Mouse (Mus musculus): ENCODE results near the gene Spata22. TPM values are rescaled to one million over a fixed set of nuclear protein-coding genes. Genes with fewer than 3 reads are reported as not detected.

Spata22 gene
- polyA plus RNA-seq, 1 experiment from 2014 or later = 0.27 TPM

GRCm38 (mm10) chr11:73326485-73326886 is 3.1 kb upstream of the Spata22 start:
- no peaks in the 10 kb centered on the region for H3K27me3 ChIP-seq (replicated peaks)
- H3K9me3 ChIP-seq = no peaks in the 10 kb centered on the region
- peaks cover 4% of the 10 kb centered on the region; the same call in 1 of the 2 replicates for H3K4me1 ChIP-seq
- H3K27ac ChIP-seq = peak overlapping the region; percentile 55
- H3K36me3 ChIP-seq = no peaks in the 10 kb centered on the region
- 22% methylated on average over 12 of the region's 12 CpGs for WGBS
- 0 out of 2 replicates have a peak overlapping the region, but pooled peaks have one; percentile 10 for H3K4me3 ChIP-seq (replicated peaks)
- peak overlapping the region; percentile 38 for H3K4me2 ChIP-seq
- H3K9ac ChIP-seq = no peak overlapping the region
- peak; percentile 67; the same call in 1 of the 2 replicates for ATAC-seq (ENCODE audit: insufficient read depth, low FRiP score, low read depth)

- Histone ChIP-seq H3K27me3 (replicated peaks) (no peaks in the 10 kb centered on the region), H3K4me3 (replicated peaks) (no peak overlapping the region), H3K4me2 (no peak overlapping the region), H3K4me1 (peaks cover 4% of the 10 kb centered on the region; the same call in 1 of the 2 replicates), H3K36me3 (no peaks in the 10 kb centered on the region), H3K9me3 (no peaks in the 10 kb centered on the region), H3K27ac (peak overlapping the region; percentile 5; the same call in 1 of the 2 replicates), H3K9ac (no peak overlapping the region)
- WGBS = 43% methylated on average over 4 of the region's 4 CpGs
- peak; percentile 67 for ATAC-seq (ENCODE audit: insufficient read depth, low FRiP score, low read depth)
Measured at GRCm38 (mm10) chr11:73327361-73327760, 2.2 kb upstream of the Spata22 start.

- no peaks in the 10 kb centered on the region for H3K9me3 ChIP-seq
- H3K36me3 ChIP-seq = no peaks in the 10 kb centered on the region
- WGBS = 72% methylated on average over 2 of the region's 2 CpGs
- H3K4me2 ChIP-seq = no peak overlapping the region
- no peak overlapping the region for H3K9ac ChIP-seq
- H3K27me3 ChIP-seq (replicated peaks) = no peaks in the 10 kb centered on the region
- no peak for ATAC-seq (ENCODE audit: insufficient read depth, low FRiP score, low read depth)
- H3K27ac ChIP-seq = no peak overlapping the region
- H3K4me3 ChIP-seq (replicated peaks) = no peak overlapping the region
- no peaks in the 10 kb centered on the region for H3K4me1 ChIP-seq
Measured at GRCm38 (mm10) chr11:73333357-73333756, 3.8 kb downstream of the Spata22 start.

- no peak for ATAC-seq (ENCODE audit: insufficient read depth, low FRiP score, low read depth)
- no peaks in the 10 kb centered on the region for H3K9me3 ChIP-seq
- no peak overlapping the region for H3K9ac ChIP-seq
- H3K27ac ChIP-seq = no peak overlapping the region
- WGBS = 72% methylated on average over 4 of the region's 4 CpGs
- no peaks in the 10 kb centered on the region for H3K36me3 ChIP-seq
- H3K4me2 ChIP-seq = no peak overlapping the region
- H3K4me3 ChIP-seq (replicated peaks) = no peak overlapping the region
- H3K4me1 ChIP-seq = no peaks in the 10 kb centered on the region
- H3K27me3 ChIP-seq (replicated peaks) = no peaks in the 10 kb centered on the region
Measured at GRCm38 (mm10) chr11:73336919-73337318, 7.4 kb downstream of the Spata22 start.

GRCm38 (mm10) chr11:73350483-73350882 is 20.9 kb downstream of the Spata22 start, which contains the start of gene Olfr20:
Olfr20 (plus strand) TSS chr11:73350783.
- no peaks in the 10 kb centered on the region for H3K9me3 ChIP-seq
- H3K4me1 ChIP-seq = no peaks in the 10 kb centered on the region
- 41% methylated on average over 3 of the region's 3 CpGs for WGBS
- no peak within 1 kb of the TSS for H3K9ac ChIP-seq
- H3K4me2 ChIP-seq = no peak within 1 kb of the TSS
- ATAC-seq (ENCODE audit: insufficient read depth, low FRiP score, low read depth) = no peak
- no peaks in the 10 kb centered on the region for H3K36me3 ChIP-seq
- H3K4me3 ChIP-seq (replicated peaks) = no peak within 1 kb of the TSS
- H3K27ac ChIP-seq = no peak within 1 kb of the TSS
- no peaks in the 10 kb centered on the region for H3K27me3 ChIP-seq (replicated peaks)

- no peak within 1 kb of the TSS for H3K4me2 ChIP-seq
- no peaks in the 10 kb centered on the region for H3K36me3 ChIP-seq
- WGBS = 77% methylated on average over 2 of the region's 2 CpGs
- H3K4me3 ChIP-seq (replicated peaks) = no peak within 1 kb of the TSS
- no peaks in the 10 kb centered on the region for H3K27me3 ChIP-seq (replicated peaks)
- no peaks in the 10 kb centered on the region for H3K9me3 ChIP-seq
- no peak within 1 kb of the TSS for H3K9ac ChIP-seq
- no peak within 1 kb of the TSS for H3K27ac ChIP-seq
- no peak for ATAC-seq (ENCODE audit: insufficient read depth, low FRiP score, low read depth)
- no peaks in the 10 kb centered on the region for H3K4me1 ChIP-seq
Measured at GRCm38 (mm10) chr11:73370946-73371345, 41.4 kb downstream of the Spata22 start, which contains the start of gene Olfr376. Olfr376 (plus strand) TSS chr11:73371246.

GRCm38 (mm10) chr11:73395374-73395773 is 65.8 kb downstream of the Spata22 start:
- Histone ChIP-seq H3K36me3 (no peaks in the 10 kb centered on the region), H3K27ac (no peak overlapping the region), H3K4me1 (no peaks in the 10 kb centered on the region), H3K4me2 (no peak overlapping the region), H3K4me3 (replicated peaks) (no peak overlapping the region), H3K9ac (no peak overlapping the region), H3K9me3 (no peaks in the 10 kb centered on the region), H3K27me3 (replicated peaks) (no peaks in the 10 kb centered on the region)
- ATAC-seq (ENCODE audit: insufficient read depth, low FRiP score, low read depth) = no peak
- WGBS = 65% methylated on average over 4 of the region's 4 CpGs

Other genes with a start within 250 kb of the Spata22 start
- 0.33 and 0.57 TPM in 2 replicates for gene Itgae, start 239.2 kb upstream of the Spata22 start, polyA plus RNA-seq (2015; fragmentation: Nextera tagmentation; extraction: Ambion mirVana)
- gene Haspin, start 191.4 kb upstream of the Spata22 start, polyA plus RNA-seq (2015; fragmentation: Nextera tagmentation; extraction: Ambion mirVana) = 14.4 and 14.6 TPM in 2 replicates
- 0.14 and 0.30 TPM in 2 replicates for gene P2rx5, start 169.3 kb upstream of the Spata22 start, polyA plus RNA-seq (2015; fragmentation: Nextera tagmentation; extraction: Ambion mirVana)
- 111 and 117 TPM in 2 replicates for gene Emc6, start 152.7 kb upstream of the Spata22 start, polyA plus RNA-seq (2015; fragmentation: Nextera tagmentation; extraction: Ambion mirVana)
- 208 and 211 TPM in 2 replicates for gene Tax1bp3, start 152.7 kb upstream of the Spata22 start, polyA plus RNA-seq (2015; fragmentation: Nextera tagmentation; extraction: Ambion mirVana)
- 17.0 and 18.2 TPM in 2 replicates for gene Ctns, start 130.7 kb upstream of the Spata22 start, polyA plus RNA-seq (2015; fragmentation: Nextera tagmentation; extraction: Ambion mirVana)
- 2.8 and 3.6 TPM in 2 replicates for gene Shpk, start 130.3 kb upstream of the Spata22 start, polyA plus RNA-seq (2015; fragmentation: Nextera tagmentation; extraction: Ambion mirVana)
- 0.08 TPM in 1 of 2 replicates, not detected in the other for gene Trpv1, start 95.4 kb upstream of the Spata22 start, polyA plus RNA-seq (2015; fragmentation: Nextera tagmentation; extraction: Ambion mirVana)
- gene Trpv3, start 62.4 kb upstream of the Spata22 start, polyA plus RNA-seq (2015; fragmentation: Nextera tagmentation; extraction: Ambion mirVana) = 0.12 and 0.22 TPM in 2 replicates
- 2.7 and 3.2 TPM in 2 replicates for gene Aspa, start 145 bp upstream of the Spata22 start, polyA plus RNA-seq (2015; fragmentation: Nextera tagmentation; extraction: Ambion mirVana)
- not detected in 2 replicates for gene Gm49340, start within 50 bp of the Spata22 start, polyA plus RNA-seq (2015; fragmentation: Nextera tagmentation; extraction: Ambion mirVana)
- not detected in 2 replicates for gene Olfr20, start 21.0 kb downstream of the Spata22 start, polyA plus RNA-seq (2015; fragmentation: Nextera tagmentation; extraction: Ambion mirVana)
- not detected in 2 replicates for gene Olfr376, start 41.5 kb downstream of the Spata22 start, polyA plus RNA-seq (2015; fragmentation: Nextera tagmentation; extraction: Ambion mirVana)
- gene Olfr1, start 69.9 kb downstream of the Spata22 start, polyA plus RNA-seq (2015; fragmentation: Nextera tagmentation; extraction: Ambion mirVana) = not detected in 2 replicates
- not detected in 2 replicates for gene Olfr378, start 98.7 kb downstream of the Spata22 start, polyA plus RNA-seq (2015; fragmentation: Nextera tagmentation; extraction: Ambion mirVana)
- not detected in 2 replicates for gene Olfr380, start 127.8 kb downstream of the Spata22 start, polyA plus RNA-seq (2015; fragmentation: Nextera tagmentation; extraction: Ambion mirVana)
- gene Olfr381, start 161.9 kb downstream of the Spata22 start, polyA plus RNA-seq (2015; fragmentation: Nextera tagmentation; extraction: Ambion mirVana) = not detected in 2 replicates
- gene Olfr382, start 187.5 kb downstream of the Spata22 start, polyA plus RNA-seq (2015; fragmentation: Nextera tagmentation; extraction: Ambion mirVana) = not detected in 2 replicates

All from stomach, embryonic 15.5 days (tissue).